Mouse (Mus musculus) adrenal gland, adult 18-20 months (tissue): ENCODE results near the gene Fam50b. TPM values are rescaled to one million over a fixed set of nuclear protein-coding genes. Genes with fewer than 3 reads are reported as not detected.

ENCODE experiments used
- DNase-seq, 2 experiments: peaks; one replicate each; pipeline ENCODE4 v3.0.0; 2021 to 2022; ENCODE audit warnings: low spot score in 2 of 2
- long read RNA-seq, 2 experiments: library from polyadenylated mRNA; stranded (forward); transcript quantifications; one replicate each; pipeline ENCODE4 v2.0.0; 2021
- total RNA-seq, 2 experiments: library from RNA; stranded (reverse); gene quantifications; 1 replicate in 1 of 2; 2 replicates in 1 of 2; pipeline ENCODE4 v1.2.3; 2021

Fam50b gene
- not detected for total RNA-seq
- long read RNA-seq, experiment 1, partial matches to known transcripts = 0 of 1 reads
- long read RNA-seq, experiment 1, other reads (novel, unspliced or antisense) = 1 of 1 reads
- long read RNA-seq, experiment 2 = 0 reads

- no peak for DNase-seq
Measured at GRCm38 (mm10) chr13:34734686-34735085, at the start of gene Fam50b. TSS of gene Fam50b (plus strand) at chr13:34734850.

GRCm38 (mm10) chr13:34685008-34685765 lies 49.5 kb upstream of the Fam50b start:
- DNase-seq = peak in 1 of 2 experiments; percentile 6

GRCm38 (mm10) chr13:34691049-34691448 lies 43.6 kb upstream of the Fam50b start:
- DNase-seq = no peak

GRCm38 (mm10) chr13:34693111-34693510 lies 41.5 kb upstream of the Fam50b start:
- DNase-seq = no peak

- DNase-seq = no peak
Measured at GRCm38 (mm10) chr13:34696734-34697332, 37.8 kb upstream of the Fam50b start.

GRCm38 (mm10) chr13:34700091-34700490 lies 34.6 kb upstream of the Fam50b start:
- no peak for DNase-seq

- no peak for DNase-seq
Measured at GRCm38 (mm10) chr13:34700630-34701029, 34.0 kb upstream of the Fam50b start.

GRCm38 (mm10) chr13:34703301-34703700 lies 31.3 kb upstream of the Fam50b start:
- DNase-seq = no peak

- no peak for DNase-seq
Measured at GRCm38 (mm10) chr13:34703795-34704194, 30.9 kb upstream of the Fam50b start.

GRCm38 (mm10) chr13:34704835-34705234 lies 29.8 kb upstream of the Fam50b start:
- no peak for DNase-seq

- peak; percentile 79 to 88 for DNase-seq
Measured at GRCm38 (mm10) chr13:34708955-34709354, 25.7 kb upstream of the Fam50b start.

- DNase-seq = no peak
Measured at GRCm38 (mm10) chr13:34709566-34709965, 25.1 kb upstream of the Fam50b start.

GRCm38 (mm10) chr13:34711410-34711809 lies 23.2 kb upstream of the Fam50b start:
- no peak for DNase-seq

- no peak for DNase-seq
Measured at GRCm38 (mm10) chr13:34712881-34713280, 21.8 kb upstream of the Fam50b start.

GRCm38 (mm10) chr13:34715437-34715838 lies 19.2 kb upstream of the Fam50b start:
- DNase-seq = peak; percentile 26 to 44

GRCm38 (mm10) chr13:34724831-34725592 lies 9.6 kb upstream of the Fam50b start:
- no peak for DNase-seq

GRCm38 (mm10) chr13:34725800-34726476 lies 8.7 kb upstream of the Fam50b start:
- DNase-seq = peak; percentile 23 to 48

GRCm38 (mm10) chr13:34726477-34726805 lies 8.2 kb upstream of the Fam50b start:
- DNase-seq = no peak

- no peak for DNase-seq
Measured at GRCm38 (mm10) chr13:34727060-34727459, 7.6 kb upstream of the Fam50b start.

GRCm38 (mm10) chr13:34731551-34731950 lies 3.1 kb upstream of the Fam50b start:
- DNase-seq = no peak

- no peak for DNase-seq
Measured at GRCm38 (mm10) chr13:34733780-34734179, 870 bp upstream of the Fam50b start.
